Mouse (Mus musculus) left cerebral cortex, adult 9 months (tissue): ENCODE measurements around the gene Ppm1a.
A peak's percentile ranks its signal among the peaks of the same experiment; 100 is the strongest.

Experiments
- DNase-seq, 2 experiments: peaks; one replicate each; pipeline ENCODE4 v3.0.0; 2022; ENCODE audit warnings: low spot score in 2 of 2

Ppm1a gene

GRCm38 (mm10) chr12:72757086-72757485 lies at the start of gene Ppm1a:
Gene Ppm1a, plus strand, starts transcription at chr12:72757455.
- DNase-seq, result no peak

- peak in 1 of 2 experiments; percentile 3 for DNase-seq
Measured at GRCm38 (mm10) chr12:72709981-72710380, 47.3 kb upstream of the Ppm1a start.

- DNase-seq, result no peak
Measured at GRCm38 (mm10) chr12:72714896-72715295, 42.4 kb upstream of the Ppm1a start.

- DNase-seq, result no peak
Measured at GRCm38 (mm10) chr12:72715846-72716245, 41.4 kb upstream of the Ppm1a start.

GRCm38 (mm10) chr12:72719046-72719445 lies 38.2 kb upstream of the Ppm1a start:
- DNase-seq, result no peak

- no peak for DNase-seq
Measured at GRCm38 (mm10) chr12:72719452-72720087, 37.7 kb upstream of the Ppm1a start.

- DNase-seq, result no peak
Measured at GRCm38 (mm10) chr12:72721710-72722109, 35.5 kb upstream of the Ppm1a start.

GRCm38 (mm10) chr12:72723965-72724364 lies 33.3 kb upstream of the Ppm1a start:
- DNase-seq, result no peak

GRCm38 (mm10) chr12:72727021-72727420 lies 30.2 kb upstream of the Ppm1a start:
- DNase-seq, result no peak

GRCm38 (mm10) chr12:72727611-72728010 lies 29.6 kb upstream of the Ppm1a start:
- no peak for DNase-seq

GRCm38 (mm10) chr12:72734112-72734511 lies 23.1 kb upstream of the Ppm1a start:
- DNase-seq, result no peak

- DNase-seq, result no peak
Measured at GRCm38 (mm10) chr12:72741176-72741575, 16.1 kb upstream of the Ppm1a start.

- DNase-seq, result no peak
Measured at GRCm38 (mm10) chr12:72744803-72745360, 12.4 kb upstream of the Ppm1a start.

- no peak for DNase-seq
Measured at GRCm38 (mm10) chr12:72745486-72745885, 11.8 kb upstream of the Ppm1a start.

- no peak for DNase-seq
Measured at GRCm38 (mm10) chr12:72748341-72748740, 8.9 kb upstream of the Ppm1a start.

- no peak for DNase-seq
Measured at GRCm38 (mm10) chr12:72748841-72749240, 8.4 kb upstream of the Ppm1a start.

GRCm38 (mm10) chr12:72749500-72749899 lies 7.8 kb upstream of the Ppm1a start:
- DNase-seq, result no peak

GRCm38 (mm10) chr12:72750016-72750415 lies 7.2 kb upstream of the Ppm1a start:
- peak in 1 of 2 experiments; percentile 36 for DNase-seq

GRCm38 (mm10) chr12:72750606-72751005 lies 6.6 kb upstream of the Ppm1a start:
- no peak for DNase-seq

- no peak for DNase-seq
Measured at GRCm38 (mm10) chr12:72757596-72757995, 341 bp downstream of the Ppm1a start.

GRCm38 (mm10) chr12:72759956-72760355 lies 2.7 kb downstream of the Ppm1a start:
- DNase-seq, result no peak

- peak; percentile 85 to 91 for DNase-seq
Measured at GRCm38 (mm10) chr12:72760376-72761229, 3.3 kb downstream of the Ppm1a start.

- no peak for DNase-seq
Measured at GRCm38 (mm10) chr12:72761230-72761648, 4.0 kb downstream of the Ppm1a start.
